Mouse (Mus musculus): ENCODE measurements around the gene Olfr827.

Gene Olfr827

GRCm38 (mm10) chr10:130214303-130214702 is at the start of gene Olfr827:
Gene Olfr827 (minus strand): TSS chr10:130214403.
- no peak for DNase-seq (ENCODE audit: inconsistent ontology term)

GRCm38 (mm10) chr10:130263203-130263602 is 49.0 kb upstream of the Olfr827 start:
- DNase-seq (ENCODE audit: inconsistent ontology term), result no peak

- no peak for DNase-seq (ENCODE audit: inconsistent ontology term)
Measured at GRCm38 (mm10) chr10:130259483-130259882, 45.3 kb upstream of the Olfr827 start.

GRCm38 (mm10) chr10:130244271-130244670 is 30.1 kb upstream of the Olfr827 start:
- DNase-seq (ENCODE audit: inconsistent ontology term), result no peak

- no peak for DNase-seq (ENCODE audit: inconsistent ontology term)
Measured at GRCm38 (mm10) chr10:130238318-130239209, 24.4 kb upstream of the Olfr827 start.

GRCm38 (mm10) chr10:130234576-130234975 is 20.4 kb upstream of the Olfr827 start:
- no peak for DNase-seq (ENCODE audit: inconsistent ontology term)

- DNase-seq (ENCODE audit: inconsistent ontology term), result no peak
Measured at GRCm38 (mm10) chr10:130232117-130232516, 17.9 kb upstream of the Olfr827 start.

- no peak for DNase-seq (ENCODE audit: inconsistent ontology term)
Measured at GRCm38 (mm10) chr10:130229584-130229983, 15.4 kb upstream of the Olfr827 start.

- DNase-seq (ENCODE audit: inconsistent ontology term), result peak; percentile 9
Measured at GRCm38 (mm10) chr10:130228246-130228645, 14.0 kb upstream of the Olfr827 start.

GRCm38 (mm10) chr10:130225034-130225433 is 10.8 kb upstream of the Olfr827 start:
- no peak for DNase-seq (ENCODE audit: inconsistent ontology term)

GRCm38 (mm10) chr10:130184086-130184485 is 30.1 kb downstream of the Olfr827 start, which contains the start of gene Olfr826:
Gene Olfr826 (minus strand): TSS chr10:130184186.
- no peak for DNase-seq (ENCODE audit: inconsistent ontology term)

- DNase-seq (ENCODE audit: inconsistent ontology term), result no peak
Measured at GRCm38 (mm10) chr10:130166666-130167065, 47.5 kb downstream of the Olfr827 start, which contains the start of gene Olfr825. Gene Olfr825 (minus strand): TSS chr10:130166766.

- no peak for DNase-seq (ENCODE audit: inconsistent ontology term)
Measured at GRCm38 (mm10) chr10:130165196-130165595, 49.0 kb downstream of the Olfr827 start.

Data from Muller cell, postnatal 12 days (primary cell).